Mouse (Mus musculus): Measurements from ENCODE around the gene Cyp4x1.

Cyp4x1 gene

GRCm38 (mm10) chr4:115090592-115090991 lies 43.5 kb downstream of the Cyp4x1 start:
- DNase-seq (ENCODE audit: inconsistent ontology term) = no peak

- DNase-seq (ENCODE audit: inconsistent ontology term) = no peak
Observed at GRCm38 (mm10) chr4:115088611-115089338, 45.3 kb downstream of the Cyp4x1 start, which contains the start of gene Pdzk1ip1. Pdzk1ip1 (plus strand) TSS chr4:115088708.

- DNase-seq (ENCODE audit: inconsistent ontology term) = no peak
Observed at GRCm38 (mm10) chr4:115086763-115087415, 47.2 kb downstream of the Cyp4x1 start.

- no peak for DNase-seq (ENCODE audit: inconsistent ontology term)
Observed at GRCm38 (mm10) chr4:115086257-115086656, 47.8 kb downstream of the Cyp4x1 start.

GRCm38 (mm10) chr4:115085522-115086095 lies 48.5 kb downstream of the Cyp4x1 start:
- DNase-seq (ENCODE audit: inconsistent ontology term) = peak; percentile 38

- DNase-seq (ENCODE audit: inconsistent ontology term) = no peak
Observed at GRCm38 (mm10) chr4:115083031-115083430, 51.0 kb downstream of the Cyp4x1 start.

- DNase-seq (ENCODE audit: inconsistent ontology term) = no peak
Observed at GRCm38 (mm10) chr4:115079821-115080349, 54.2 kb downstream of the Cyp4x1 start.

- DNase-seq (ENCODE audit: inconsistent ontology term) = peak; percentile 46
Observed at GRCm38 (mm10) chr4:115078892-115079820, 54.9 kb downstream of the Cyp4x1 start.

GRCm38 (mm10) chr4:115075204-115075915 lies 58.7 kb downstream of the Cyp4x1 start:
- no peak for DNase-seq (ENCODE audit: inconsistent ontology term)

- DNase-seq (ENCODE audit: inconsistent ontology term) = no peak
Observed at GRCm38 (mm10) chr4:115074789-115075188, 59.3 kb downstream of the Cyp4x1 start.

GRCm38 (mm10) chr4:115071668-115072067 lies 62.4 kb downstream of the Cyp4x1 start:
- no peak for DNase-seq (ENCODE audit: inconsistent ontology term)

- no peak for DNase-seq (ENCODE audit: inconsistent ontology term)
Observed at GRCm38 (mm10) chr4:115063518-115064239, 70.4 kb downstream of the Cyp4x1 start.

GRCm38 (mm10) chr4:115062875-115063517 lies 71.1 kb downstream of the Cyp4x1 start:
- DNase-seq (ENCODE audit: inconsistent ontology term) = peak; percentile 46

- DNase-seq (ENCODE audit: inconsistent ontology term) = no peak
Observed at GRCm38 (mm10) chr4:115062540-115062874, 71.6 kb downstream of the Cyp4x1 start.

GRCm38 (mm10) chr4:115060753-115061152 lies 73.3 kb downstream of the Cyp4x1 start:
- DNase-seq (ENCODE audit: inconsistent ontology term) = no peak

- DNase-seq (ENCODE audit: inconsistent ontology term) = no peak
Observed at GRCm38 (mm10) chr4:115059871-115060270, 74.2 kb downstream of the Cyp4x1 start.

GRCm38 (mm10) chr4:115058871-115059590 lies 75.0 kb downstream of the Cyp4x1 start:
- DNase-seq (ENCODE audit: inconsistent ontology term) = peak; percentile 7

- peak; percentile 53 for DNase-seq (ENCODE audit: inconsistent ontology term)
Observed at GRCm38 (mm10) chr4:115058317-115058761, 75.7 kb downstream of the Cyp4x1 start.
